Mouse (Mus musculus) heart, adult 2 months (tissue): ENCODE data around the gene Anks3.

Experiments used
- CTCF ChIP-seq: fragments of 200-600 bp; IDR thresholded peaks from 2 replicates; pipeline ENCODE4 v1.8.1; 2022; ENCODE audit warnings: antibody characterized with exemption, mild to moderate bottlenecking, moderate library complexity
- POLR2A ChIP-seq: fragments of 200-500 bp; IDR thresholded peaks from 2 replicates; pipeline ENCODE4 v1.6.1; 2011; ENCODE audit warnings: mild to moderate bottlenecking, low read depth, low read length, control low read depth; ENCODE audit not compliant: insufficient read depth

DNA sequence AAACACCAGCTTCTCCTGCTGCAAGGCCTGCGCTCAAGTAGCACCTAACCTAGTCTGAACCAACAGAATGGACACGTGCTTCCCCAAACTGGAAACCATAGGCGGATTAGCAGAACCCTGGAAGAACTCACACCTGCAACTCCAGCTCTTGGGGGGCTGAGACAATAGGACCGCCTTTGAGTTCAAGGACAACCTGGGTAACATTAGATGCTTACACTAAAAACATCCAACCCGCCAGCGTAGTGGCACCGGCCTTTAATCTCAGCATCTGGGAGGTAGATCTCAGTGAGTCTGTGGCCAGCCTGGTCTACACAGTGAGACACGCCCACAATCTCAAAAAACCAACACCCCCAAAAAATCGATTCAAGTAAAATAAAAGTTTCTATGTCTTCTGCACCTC is 659 bp downstream of the Anks3 start:
- TF ChIP-seq CTCF: no peak
- no peak for TF ChIP-seq POLR2A
